ENCODE assay signal across 9 mouse cellular contexts in the genomic region with DNA sequence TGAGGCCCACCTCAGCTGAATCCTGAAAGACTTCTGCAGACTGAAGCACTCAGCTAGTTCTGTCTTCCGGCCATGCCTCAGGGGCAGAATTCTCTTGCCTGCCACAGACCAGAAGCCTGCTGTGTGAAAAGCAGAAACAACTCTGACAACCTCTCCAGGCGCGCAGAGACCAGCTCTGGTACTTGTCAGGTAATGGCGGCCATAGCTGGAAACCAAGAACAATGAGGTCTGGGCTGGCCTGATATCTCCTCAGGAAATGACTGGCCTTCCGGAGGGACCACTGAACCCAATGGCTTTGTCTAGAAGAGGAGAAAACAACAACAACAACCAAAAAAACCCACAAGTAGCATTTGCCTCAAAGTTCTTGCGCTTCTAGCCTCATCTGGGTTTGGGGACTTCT. TPM values are rescaled to one million over a fixed set of nuclear protein-coding genes. Genes with fewer than 3 reads are reported as not detected.
A peak's percentile ranks its signal among the peaks of the same experiment; 100 is the strongest.
DNase-seq lines count a peak whose midpoint lies in the region; ATAC-seq and TF ChIP-seq lines count a peak whose summit lies in the region.
"Had no signal": no experiment of that assay in that cellular context is flagged by ENCODE, and none has a peak within 500 bp of the region (broad histone marks: within the 10 kb centered on the region; RNA-seq: fewer than 3 reads in every experiment).

No protein-coding gene starts in this region.

- no peak for ATAC-seq in embryonic facial prominence, embryonic 13.5 days (ENCODE audit: insufficient number of reproducible peaks, insufficient read depth, low FRiP score, low TSS enrichment, low read depth)

- 0 out of 2 replicates have a peak, but pooled peaks cover 4% of the 10 kb centered on the region for H3K4me1 ChIP-seq in embryonic facial prominence, embryonic 13.5 days
- peaks cover 3% of the 10 kb centered on the region for H3K4me1 ChIP-seq in lung, adult 2 months (ENCODE audit: control insufficient read depth, insufficient read depth, low read length)

- 67% methylated on average over 6 of the region's 6 CpGs for WGBS in embryonic facial prominence, embryonic 13.5 days
- WGBS in lung, adult 2 months = 52% methylated on average over 6 of the region's 6 CpGs

- no peak for TF ChIP-seq CTCF in lung, adult 2 months (IDR thresholded peaks at IDR 0.05; ENCODE audit: insufficient read depth, low read length)

- peak overlapping the region; percentile 75 for H3K27ac ChIP-seq in embryonic facial prominence, embryonic 13.5 days

- H3K27me3 ChIP-seq in embryonic facial prominence, embryonic 13.5 days = no peaks in the 10 kb centered on the region

- no peaks in the 10 kb centered on the region for H3K36me3 ChIP-seq in embryonic facial prominence, embryonic 13.5 days

- DNase-seq in adrenal gland, postnatal 14 days = peak; percentile 35
- DNase-seq in adrenal gland, postnatal 25 days = no peak
- peak; percentile 43 for DNase-seq in kidney, adult 11 months
- peak; percentile 42 for DNase-seq in lung, adult 2 months
- no peak for DNase-seq in layer of hippocampus, postnatal 36 days
- no peak for DNase-seq in ovary, postnatal 10 days (ENCODE audit: low spot score)
- no peak for DNase-seq in right cerebral cortex, postnatal 25 days

- peak; percentile 96 for TF ChIP-seq POLR2A in lung, adult 2 months (IDR thresholded peaks at IDR 0.05; ENCODE audit: borderline replicate concordance, extremely low read depth, low read depth, low read length)

- H3K9me3 ChIP-seq in embryonic facial prominence, embryonic 13.5 days = no peaks in the 10 kb centered on the region

- 0 out of 2 replicates have a peak overlapping the region, but pooled peaks have one; percentile 5 for H3K4me3 ChIP-seq in embryonic facial prominence, embryonic 13.5 days
- peak overlapping the region; percentile 91 for H3K4me3 ChIP-seq in lung, adult 2 months (replicated peaks; ENCODE audit: extremely low read depth, low read depth, low read length)
- H3K4me3 ChIP-seq: erythroblast, embryonic 14.5 days had no signal

- no peak overlapping the region for H3K4me2 ChIP-seq in embryonic facial prominence, embryonic 13.5 days

- H3K9ac ChIP-seq in embryonic facial prominence, embryonic 13.5 days = no peak overlapping the region

RNA-seq across cellular contexts. Expression of a gene that starts 35.4 kb away (rescaled TPM):
- 110 and 152 TPM in 2 replicates for total RNA-seq in adrenal gland, postnatal 14 days (2021)
- total RNA-seq in adrenal gland, postnatal 25 days (2021) = 76.1 and 90.7 TPM in 2 replicates
- 29.0 and 33.7 TPM in 2 replicates for polyA plus RNA-seq in embryonic facial prominence, embryonic 13.5 days (2015; fragmentation: Nextera tagmentation; extraction: Ambion mirVana)
- polyA plus RNA-seq in lung, adult 2 months (2012; rRNA removed) = 225 and 283 TPM in 2 replicates
- 10 to 100 TPM; 15.5 to 18.0 TPM for total RNA-seq in layer of hippocampus, postnatal 36 days (2021)
- polyA plus RNA-seq: erythroblast, embryonic 14.5 days had no signal

RNA-seq across cellular contexts. Expression of a gene that starts 36.0 kb away (rescaled TPM):
- total RNA-seq in adrenal gland, postnatal 14 days (2021) = 0.67 and 1.9 TPM in 2 replicates
- total RNA-seq in adrenal gland, postnatal 25 days (2021) = 0.52 and 0.71 TPM in 2 replicates
- polyA plus RNA-seq in embryonic facial prominence, embryonic 13.5 days (2015; fragmentation: Nextera tagmentation; extraction: Ambion mirVana) = 1.9 and 2.3 TPM in 2 replicates
- polyA plus RNA-seq in lung, adult 2 months (2012; rRNA removed) = 1.0 and 3.0 TPM in 2 replicates
- not detected for total RNA-seq in layer of hippocampus, postnatal 36 days (2021)
- polyA plus RNA-seq: erythroblast, embryonic 14.5 days had no signal

Comparison
In these comparisons a context has a peak if more than half of its experiments do, and no peak if none do; other contexts are left out.
1. DNase-seq: peak in adrenal gland, postnatal 14 days (single experiment), kidney, adult 11 months (single experiment) and lung, adult 2 months (single experiment); none in adrenal gland, postnatal 25 days (single experiment), layer of hippocampus, postnatal 36 days (0 of 2), ovary, postnatal 10 days (single experiment) and right cerebral cortex, postnatal 25 days (single experiment).